9 mouse cellular contexts compared by ENCODE assay signal in genomic region chr7:68833977-68834791, GRCm38 (mm10).
DNase-seq lines count a peak whose midpoint lies in the region; ATAC-seq lines count a peak whose summit lies in the region.
"Had no signal": no experiment of that assay in that cellular context is flagged by ENCODE, and none has a peak within 500 bp of the region (broad histone marks: within the 10 kb centered on the region; RNA-seq: fewer than 3 reads in every experiment).

No protein-coding gene starts in this region.

- H3K4me2 ChIP-seq in kidney, embryonic 16.5 days (replicated peaks; ENCODE audit: low read depth, low read length) = no peak overlapping the region
- no peak overlapping the region for H3K4me2 ChIP-seq in hindbrain, embryonic 16.5 days (ENCODE audit: low read length)
- no peak overlapping the region for H3K4me2 ChIP-seq in midbrain, embryonic 12.5 days (replicated peaks)
- H3K4me2 ChIP-seq: embryonic facial prominence, embryonic 12.5 days had no signal

- 50% methylated on average over 10 of the region's 10 CpGs for WGBS in kidney, embryonic 16.5 days
- 46% methylated on average over 10 of the region's 10 CpGs for WGBS in hindbrain, embryonic 16.5 days
- WGBS in midbrain, embryonic 12.5 days = 43% methylated on average over 10 of the region's 10 CpGs

- no peaks in the 10 kb centered on the region for H3K27me3 ChIP-seq in kidney, embryonic 16.5 days (ENCODE audit: insufficient read depth, low read length)
- H3K27me3 ChIP-seq in hindbrain, embryonic 16.5 days (replicated peaks; ENCODE audit: control insufficient read depth, insufficient read depth, low read length) = no peaks in the 10 kb centered on the region
- H3K27me3 ChIP-seq in midbrain, embryonic 12.5 days = 0 out of 2 replicates have a peak, but pooled peaks cover 4% of the 10 kb centered on the region

- no peak for ATAC-seq in kidney, embryonic 16.5 days (ENCODE audit: low FRiP score, low TSS enrichment)
- ATAC-seq in hindbrain, embryonic 16.5 days = peak; percentile 54; the same call in 1 of the 2 replicates
- 0 out of 2 replicates have a peak, but pooled peaks have one; percentile 23 for ATAC-seq in midbrain, embryonic 12.5 days (ENCODE audit: low FRiP score, low read depth)

- no peak overlapping the region for H3K9ac ChIP-seq in kidney, embryonic 16.5 days (replicated peaks; ENCODE audit: low read length)
- H3K9ac ChIP-seq in hindbrain, embryonic 16.5 days (ENCODE audit: low read depth, low read length) = no peak overlapping the region
- no peak overlapping the region for H3K9ac ChIP-seq in midbrain, embryonic 12.5 days (replicated peaks)
- H3K9ac ChIP-seq: embryonic facial prominence, embryonic 12.5 days had no signal

- H3K36me3 ChIP-seq in kidney, embryonic 16.5 days (ENCODE audit: insufficient read depth, low read length) = no peaks in the 10 kb centered on the region
- H3K36me3 ChIP-seq in hindbrain, embryonic 16.5 days (ENCODE audit: control insufficient read depth, insufficient read depth, low read length) = no peaks in the 10 kb centered on the region
- H3K36me3 ChIP-seq in midbrain, embryonic 12.5 days = no peaks in the 10 kb centered on the region
- H3K36me3 ChIP-seq: embryonic facial prominence, embryonic 12.5 days had no signal

- H3K27ac ChIP-seq in kidney, embryonic 16.5 days (ENCODE audit: low read length) = no peak overlapping the region
- H3K27ac ChIP-seq in hindbrain, embryonic 16.5 days (ENCODE audit: low read depth, low read length) = no peak overlapping the region
- H3K27ac ChIP-seq in midbrain, embryonic 12.5 days (replicated peaks) = no peak overlapping the region
- H3K27ac ChIP-seq: embryonic facial prominence, embryonic 12.5 days had no signal

- H3K4me1 ChIP-seq in kidney, embryonic 16.5 days (ENCODE audit: insufficient read depth, low read length) = no peaks in the 10 kb centered on the region
- no peaks in the 10 kb centered on the region for H3K4me1 ChIP-seq in hindbrain, embryonic 16.5 days (ENCODE audit: control insufficient read depth, insufficient read depth, low read depth, low read length)
- H3K4me1 ChIP-seq in midbrain, embryonic 12.5 days = no peaks in the 10 kb centered on the region

- H3K4me3 ChIP-seq in kidney, embryonic 16.5 days (ENCODE audit: low read length) = no peak overlapping the region
- H3K4me3 ChIP-seq in hindbrain, embryonic 16.5 days (ENCODE audit: low read length) = no peak overlapping the region
- no peak overlapping the region for H3K4me3 ChIP-seq in midbrain, embryonic 12.5 days
- H3K4me3 ChIP-seq: embryonic facial prominence, embryonic 12.5 days had no signal

- H3K9me3 ChIP-seq in kidney, embryonic 16.5 days (ENCODE audit: low read length) = no peaks in the 10 kb centered on the region
- no peaks in the 10 kb centered on the region for H3K9me3 ChIP-seq in hindbrain, embryonic 16.5 days (ENCODE audit: control insufficient read depth, low read length)
- H3K9me3 ChIP-seq in midbrain, embryonic 12.5 days = no peaks in the 10 kb centered on the region
- H3K9me3 ChIP-seq: embryonic facial prominence, embryonic 12.5 days had no signal

- DNase-seq in adrenal gland, postnatal 14 days = peak; percentile 21
- DNase-seq in adrenal gland, adult 8-10 months = no peak
- DNase-seq in kidney, postnatal 10 days = peak; percentile 17
- DNase-seq in gastrocnemius, postnatal 4 days (ENCODE audit: low spot score in 2 of 2) = no peak
- DNase-seq in MN1 (ENCODE audit: low spot score) = no peak

Comparison
In these comparisons a context has a peak if more than half of its experiments do, and no peak if none do; other contexts are left out.
1. DNase-seq: peak in adrenal gland, postnatal 14 days (single experiment) and kidney, postnatal 10 days (single experiment); none in adrenal gland, adult 8-10 months (single experiment), gastrocnemius, postnatal 4 days (0 of 2) and MN1 (single experiment).